In genomic region chr13:72640131-72640521, GRCm38 (mm10) we compare ENCODE assay signal across 8 mouse cellular contexts. TPM values are rescaled to one million over a fixed set of nuclear protein-coding genes. Genes with fewer than 3 reads are reported as not detected.
DNase-seq lines count a peak whose midpoint lies in the region; ATAC-seq and TF ChIP-seq lines count a peak whose summit lies in the region.

No protein-coding gene starts in this region.

- 2% methylated on average over 11 of the region's 11 CpGs for WGBS in heart, embryonic 11.5 days (ENCODE audit: insufficient replicate concordance)

- DNase-seq in adrenal gland, adult 2 months, result peak; percentile 16
- no peak for DNase-seq in adrenal gland, adult 18-20 months (ENCODE audit: low spot score in 2 of 2)
- DNase-seq in brain, embryonic 14.5 days (ENCODE audit: low read depth), result peak; percentile 61
- DNase-seq in kidney, postnatal 25 days, result peak; percentile 72 to 79
- DNase-seq in layer of hippocampus, adult 9-10 months (ENCODE audit: low spot score), result no peak
- DNase-seq in layer of hippocampus, postnatal 25 days (ENCODE audit: extremely low spot score in 1 of 2, low spot score in 1 of 2), result no peak

- no peak for ATAC-seq in heart, embryonic 11.5 days (replicated peaks; ENCODE audit: insufficient number of reproducible peaks, low FRiP score, low TSS enrichment)
- 0 out of 2 replicates have a peak, but pooled peaks have one; percentile 34 for ATAC-seq in megakaryocyte progenitor cell, adult 5-6 weeks (replicated peaks; ENCODE audit: poor library complexity)

- peaks cover 6% of the 10 kb centered on the region for H3K4me1 ChIP-seq in heart, embryonic 11.5 days (ENCODE audit: control insufficient read depth, insufficient read depth, low read length)

- H3K27ac ChIP-seq in heart, embryonic 11.5 days (ENCODE audit: low read depth, low read length), result no peak overlapping the region

- H3K9me3 ChIP-seq in heart, embryonic 11.5 days (replicated peaks; ENCODE audit: control insufficient read depth, low read length), result no peaks in the 10 kb centered on the region

- peak overlapping the region; percentile 58; the same call in 1 of the 2 replicates for H3K9ac ChIP-seq in heart, embryonic 11.5 days (ENCODE audit: low read depth, low read length)

- TF ChIP-seq CTCF in brain, embryonic 14.5 days (IDR thresholded peaks at IDR 0.05; ENCODE audit: borderline replicate concordance, extremely low read depth, insufficient read depth, insufficient read length), result peak; percentile 47; the same call in 1 of the 2 replicates

- peak overlapping the region; percentile 92 for H3K4me2 ChIP-seq in heart, embryonic 11.5 days

- no peak for TF ChIP-seq POLR2A in brain, embryonic 14.5 days (IDR thresholded peaks at IDR 0.05; ENCODE audit: borderline replicate concordance, extremely low read depth, insufficient read depth, insufficient read length, poor library complexity, severe bottlenecking)

- peak overlapping the region; percentile 57 for H3K4me3 ChIP-seq in heart, embryonic 11.5 days (ENCODE audit: low read depth, low read length)

- H3K27me3 ChIP-seq in heart, embryonic 11.5 days (ENCODE audit: control insufficient read depth, insufficient read depth, low read length), result peaks cover 59% of the 10 kb centered on the region

- no peaks in the 10 kb centered on the region for H3K36me3 ChIP-seq in heart, embryonic 11.5 days (ENCODE audit: control insufficient read depth, insufficient read depth, low read length)

RNA-seq across cellular contexts. Expression of gene Irx2, which starts 11.5 kb away (rescaled TPM):
- total RNA-seq in adrenal gland, adult 2 months (2021), result under 1 TPM in 1 of 2 experiments, not detected in 1; 0.21 TPM
- polyA plus RNA-seq in adrenal gland, adult 2 months (2012; rRNA removed), result 0.22 and 0.25 TPM in 2 replicates
- under 1 TPM; 0.27 to 0.32 TPM for total RNA-seq in adrenal gland, adult 18-20 months (2021)
- 47.9 and 89.3 TPM in 2 replicates for polyA plus RNA-seq in brain, embryonic 14.5 days (2012; rRNA removed)
- 11.0 and 13.3 TPM in 2 replicates for polyA plus RNA-seq in heart, embryonic 11.5 days (2014; fragmentation: Nextera tagmentation; extraction: Ambion mirVana)
- not detected in 2 replicates for total RNA-seq in megakaryocyte progenitor cell, adult 5-6 weeks (2015)
- not detected in 2 replicates for total RNA-seq in megakaryocyte progenitor cell, adult 5-6 weeks (2017)
- total RNA-seq in layer of hippocampus, postnatal 25 days (2021), result not detected

Comparison
In these comparisons a context has a peak if more than half of its experiments do, and no peak if none do; other contexts are left out.
1. DNase-seq: peak in adrenal gland, adult 2 months (single experiment), brain, embryonic 14.5 days (single experiment) and kidney, postnatal 25 days (2 of 2); none in adrenal gland, adult 18-20 months (0 of 2), layer of hippocampus, adult 9-10 months (single experiment) and layer of hippocampus, postnatal 25 days (0 of 2).